Mouse (Mus musculus) midbrain, embryonic 14.5 days (tissue): ENCODE data around the gene 1700016H13Rik. TPM values are rescaled to one million over a fixed set of nuclear protein-coding genes. Genes with fewer than 3 reads are reported as not detected.

Experiments
- ATAC-seq: fragments of 200-750 bp; cut with Nextera tagmentation; 2 replicates; pipeline ENCODE4 v1.8.0; 2017; ENCODE audit warnings: moderate number of reproducible peaks, moderate library complexity; ENCODE audit not compliant: low FRiP score, low TSS enrichment
- DNase-seq: peaks from one replicate; pipeline ENCODE4 v3.0.0-alpha.2; 2015
- H3K27ac ChIP-seq: fragments of 300-500 bp; sonication (generic); replicated peaks from 2 replicates; pipeline ENCODE4 v1.5.1; 2014; ENCODE audit warnings: mild to moderate bottlenecking, low read depth, low read length, moderate library complexity
- H3K27me3 ChIP-seq: fragments of 300-500 bp; sonication (generic); 2 replicates; pipeline ENCODE4 v1.6.1; 2014; ENCODE audit warnings: low read length, control low read depth, mixed read lengths; ENCODE audit not compliant: control insufficient read depth, insufficient read depth
- H3K36me3 ChIP-seq: fragments of 300-500 bp; sonication (generic); 2 replicates; pipeline ENCODE4 v1.6.1; 2014; ENCODE audit warnings: low read length, control low read depth; ENCODE audit not compliant: control insufficient read depth, insufficient read depth
- H3K4me1 ChIP-seq: fragments of 300-500 bp; sonication (generic); 2 replicates; pipeline ENCODE4 v1.6.1; 2014; ENCODE audit warnings: mild to moderate bottlenecking, antibody characterized with exemption, low read length, control low read depth; ENCODE audit not compliant: control insufficient read depth, insufficient read depth
- H3K4me2 ChIP-seq: fragments of 300-500 bp; sonication (generic); 2 replicates; pipeline ENCODE4 v1.6.1; 2014; ENCODE audit warnings: mild to moderate bottlenecking, low read length, moderate library complexity
- H3K4me3 ChIP-seq: fragments of 300-500 bp; sonication (generic); replicated peaks from 2 replicates; pipeline ENCODE4 v1.5.1; 2014; ENCODE audit warnings: low read depth, low read length
- H3K9ac ChIP-seq: fragments of 300-500 bp; sonication (generic); replicated peaks from 2 replicates; pipeline ENCODE4 v1.6.1; 2014; ENCODE audit warnings: mild to moderate bottlenecking, low read length, moderate library complexity
- H3K9me3 ChIP-seq: fragments of 300-500 bp; sonication (generic); 2 replicates; pipeline ENCODE4 v1.6.1; 2016; ENCODE audit warnings: low read length, control low read depth, mixed read lengths; ENCODE audit not compliant: control insufficient read depth
- WGBS: fragments of 180-500 bp; shearing (Covaris S2); extraction: QIAGEN DNeasy Blood & Tissue Kit; methylation state at CpG from one replicate; pipeline ENCODE4 v1.1.7; 2014; 5-methylcytosine and 5-hydroxymethylcytosine counted together
- polyA plus RNA-seq: library from polyadenylated mRNA; unstranded; fragments of >200 nt; fragmentation: Nextera tagmentation; extraction: Ambion mirVana; gene quantifications from 2 replicates; pipeline ENCODE4 v1.2.1, GENCODE M21; 2014

1700016H13Rik gene
- polyA plus RNA-seq, 1 experiment from 2014 or later = 0.29 TPM

DNA sequence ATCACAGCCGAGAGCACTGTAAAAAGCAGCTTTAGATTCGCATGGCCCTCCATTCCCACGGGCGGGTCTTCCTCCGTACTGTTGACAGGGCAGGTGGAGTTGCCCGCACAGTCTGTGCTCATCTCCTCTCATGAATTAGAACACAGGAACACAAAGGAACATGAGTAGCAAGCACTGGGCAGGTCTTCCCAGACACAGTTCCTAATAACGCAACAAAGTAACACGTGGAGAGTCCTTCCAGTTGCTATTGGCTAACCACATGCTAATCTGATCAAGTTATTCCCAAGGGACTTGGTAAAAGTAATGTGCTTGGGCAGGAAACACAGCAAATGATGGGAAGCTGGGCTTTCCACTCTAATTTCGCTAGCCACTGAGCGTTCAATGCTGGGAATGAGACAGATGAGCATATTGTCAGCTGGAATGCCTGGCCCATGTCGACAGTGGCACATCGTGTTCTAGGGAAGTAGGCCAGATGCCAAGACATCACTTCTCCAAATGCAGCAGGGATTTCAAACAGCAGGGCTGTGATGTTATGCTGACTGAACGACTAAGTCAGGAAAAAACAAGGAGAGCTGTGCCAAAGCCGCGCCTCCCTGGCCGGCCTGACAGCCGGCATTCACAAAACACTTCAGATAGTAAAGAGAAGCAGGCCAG is 26.6 kb downstream of the 1700016H13Rik start, which contains the start of gene Slc10a6:
Slc10a6 (minus strand) TSS at position 293 of the 654 bp plus-strand sequence.
- no peak within 1 kb of the TSS for H3K4me2 ChIP-seq
- no peaks in the 10 kb centered on the region for H3K27me3 ChIP-seq
- DNase-seq (peak; percentile 68), ATAC-seq (no peak)
- H3K4me3 ChIP-seq = no peak within 1 kb of the TSS
- H3K9me3 ChIP-seq = no peaks in the 10 kb centered on the region
- WGBS = 69% methylated on average over 17 of the region's 17 CpGs
- no peaks in the 10 kb centered on the region for H3K36me3 ChIP-seq
- H3K27ac ChIP-seq = no peak within 1 kb of the TSS
- no peaks in the 10 kb centered on the region for H3K4me1 ChIP-seq
- no peak within 1 kb of the TSS for H3K9ac ChIP-seq

DNA sequence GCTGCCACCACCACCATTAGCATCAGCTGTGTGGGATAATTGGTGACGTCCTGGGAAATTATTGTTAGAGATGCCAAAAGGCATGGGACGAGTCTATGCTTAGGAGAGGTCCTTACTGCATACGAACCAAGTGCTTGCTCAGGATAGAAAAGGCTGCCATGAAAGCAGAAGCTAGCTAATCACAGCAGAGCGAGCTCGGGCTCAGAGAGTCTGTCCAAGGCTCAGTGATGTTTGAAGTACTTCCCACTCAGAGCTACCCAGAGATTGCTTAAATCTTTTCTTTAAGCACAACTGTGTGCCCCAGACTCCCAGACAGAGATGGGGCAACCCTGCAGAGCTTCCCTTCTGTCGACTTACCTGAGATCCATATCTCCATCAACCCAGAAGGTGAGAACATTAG is 27.3 kb downstream of the 1700016H13Rik start:
- no peaks in the 10 kb centered on the region for H3K27me3 ChIP-seq
- no peaks in the 10 kb centered on the region for H3K9me3 ChIP-seq
- H3K4me1 ChIP-seq = no peaks in the 10 kb centered on the region
- no peak overlapping the region for H3K4me3 ChIP-seq
- no peak overlapping the region for H3K4me2 ChIP-seq
- H3K9ac ChIP-seq = no peak overlapping the region
- DNase-seq = no peak
- ATAC-seq = no peak
- 84% methylated on average over 6 of the region's 6 CpGs for WGBS
- no peaks in the 10 kb centered on the region for H3K36me3 ChIP-seq
- no peak overlapping the region for H3K27ac ChIP-seq

DNA sequence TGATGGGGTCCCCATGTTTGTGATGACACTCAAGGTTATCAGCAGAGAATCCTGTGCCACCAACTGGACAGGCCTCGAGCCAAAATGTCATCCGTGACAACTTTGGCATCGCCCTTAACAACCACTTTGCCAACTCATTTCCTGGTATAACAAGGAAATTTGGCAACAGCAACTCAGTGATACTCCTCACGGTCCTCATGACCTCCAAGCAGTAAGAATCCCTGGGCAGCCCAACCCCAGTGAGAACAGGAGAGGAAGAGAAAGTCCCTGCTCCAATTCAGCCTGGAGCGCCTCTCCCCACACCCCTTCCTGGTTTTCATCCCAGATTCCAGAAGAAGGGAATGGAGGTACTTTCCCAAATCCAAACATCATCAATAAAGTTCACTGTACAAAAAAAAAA is 31.0 kb downstream of the 1700016H13Rik start:
- no peak for DNase-seq
- Histone ChIP-seq H3K27me3 (no peaks in the 10 kb centered on the region), H3K9me3 (no peaks in the 10 kb centered on the region), H3K4me3 (no peak overlapping the region), H3K9ac (no peak overlapping the region), H3K4me2 (no peak overlapping the region), H3K4me1 (no peaks in the 10 kb centered on the region), H3K27ac (no peak overlapping the region), H3K36me3 (no peaks in the 10 kb centered on the region)
- ATAC-seq = no peak
- 95% methylated on average over 5 of the region's 5 CpGs for WGBS

DNA sequence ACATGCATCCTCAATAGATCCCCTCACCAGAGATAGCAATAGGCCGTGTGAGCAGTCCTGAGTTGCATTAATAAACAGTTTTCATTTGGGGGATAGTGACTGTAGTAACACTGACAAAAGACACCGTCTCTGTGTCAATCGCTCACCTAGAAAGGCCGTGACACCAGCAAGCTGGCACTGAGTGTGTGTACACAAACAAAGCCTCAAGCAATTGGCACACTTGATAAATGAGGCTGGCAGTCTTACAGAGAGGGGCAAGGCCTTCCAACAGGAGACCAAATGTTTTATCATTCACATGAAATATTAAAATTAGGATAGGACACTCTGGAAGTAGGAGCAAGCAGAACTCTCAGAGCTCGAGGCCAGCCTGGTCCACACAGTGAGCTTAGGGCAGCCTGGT is 33.5 kb downstream of the 1700016H13Rik start:
- ATAC-seq = no peak

DNA sequence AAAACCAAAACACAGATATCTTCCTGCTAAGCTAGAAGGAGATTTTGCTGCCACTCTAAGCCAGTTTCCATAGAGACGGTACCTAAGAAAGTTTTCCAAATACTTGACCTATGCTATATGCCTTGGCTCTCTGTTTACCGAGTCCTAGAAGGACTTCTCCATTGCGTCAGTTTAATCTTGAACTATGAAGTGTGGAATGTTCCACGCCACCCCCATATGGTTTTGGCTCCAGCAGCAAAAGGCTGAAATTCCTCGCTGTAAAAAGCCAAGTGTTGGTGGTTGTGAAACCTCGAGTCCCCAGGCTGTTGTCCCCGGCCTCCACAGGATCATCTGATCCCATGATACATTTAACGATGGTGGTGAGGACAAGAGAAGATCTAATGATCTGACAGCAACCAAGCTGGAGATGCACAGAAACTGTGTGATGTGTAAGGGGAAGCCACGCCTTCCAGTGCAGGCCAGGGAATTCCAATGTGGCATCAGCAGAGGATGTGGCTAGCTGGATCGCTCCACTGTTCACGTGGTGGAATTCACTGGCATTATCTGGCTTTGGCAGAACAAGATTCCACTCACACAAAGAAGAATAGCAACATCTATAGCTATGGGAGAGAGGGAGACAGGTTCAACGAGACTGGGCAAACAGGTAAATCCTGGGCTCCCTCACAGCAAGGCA is 35.4 kb downstream of the 1700016H13Rik start:
- H3K27me3 ChIP-seq = no peaks in the 10 kb centered on the region
- no peak overlapping the region for H3K9ac ChIP-seq
- 84% methylated on average over 12 of the region's 12 CpGs for WGBS
- no peak for DNase-seq
- no peaks in the 10 kb centered on the region for H3K36me3 ChIP-seq
- no peak for ATAC-seq
- H3K4me2 ChIP-seq = no peak overlapping the region
- no peaks in the 10 kb centered on the region for H3K4me1 ChIP-seq
- H3K9me3 ChIP-seq = no peaks in the 10 kb centered on the region
- H3K4me3 ChIP-seq = no peak overlapping the region
- H3K27ac ChIP-seq = no peak overlapping the region

More for the DNA sequence above, 33.5 kb downstream of the 1700016H13Rik start:
- H3K9me3 ChIP-seq = no peaks in the 10 kb centered on the region
- no peaks in the 10 kb centered on the region for H3K4me1 ChIP-seq
- WGBS = 82% methylated on average over 5 of the region's 5 CpGs
- H3K27me3 ChIP-seq = no peaks in the 10 kb centered on the region
- H3K4me3 ChIP-seq = no peak overlapping the region
- no peak overlapping the region for H3K4me2 ChIP-seq
- H3K27ac ChIP-seq = no peak overlapping the region
- no peaks in the 10 kb centered on the region for H3K36me3 ChIP-seq
- H3K9ac ChIP-seq = no peak overlapping the region
- DNase-seq = no peak

DNA sequence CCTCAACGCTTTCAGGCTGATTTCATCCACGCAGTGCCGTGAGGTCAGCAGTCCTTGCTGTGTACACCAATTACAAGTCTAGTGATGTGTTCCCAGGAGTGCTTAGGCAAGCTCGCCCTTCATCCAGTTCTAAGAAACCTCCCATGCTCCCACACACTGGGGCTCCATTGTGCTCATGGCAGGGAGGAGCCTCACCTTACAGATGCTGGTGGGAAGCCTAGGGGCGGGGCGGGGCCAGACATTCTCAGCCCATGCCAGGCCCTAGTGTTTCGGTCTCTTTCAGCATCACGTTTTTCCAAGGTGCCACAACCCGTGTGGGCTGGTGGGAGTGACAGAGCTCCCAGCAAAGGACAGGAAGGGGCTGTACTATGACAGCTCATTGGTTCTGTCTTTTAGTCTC is 38.6 kb downstream of the 1700016H13Rik start:
- no peak for ATAC-seq
- Histone ChIP-seq H3K4me1 (no peaks in the 10 kb centered on the region), H3K9ac (no peak overlapping the region), H3K36me3 (no peaks in the 10 kb centered on the region), H3K27me3 (no peaks in the 10 kb centered on the region), H3K4me2 (no peak overlapping the region), H3K27ac (no peak overlapping the region), H3K9me3 (no peaks in the 10 kb centered on the region), H3K4me3 (no peak overlapping the region)
- WGBS = 65% methylated on average over 9 of the region's 9 CpGs
- no peak for DNase-seq

DNA sequence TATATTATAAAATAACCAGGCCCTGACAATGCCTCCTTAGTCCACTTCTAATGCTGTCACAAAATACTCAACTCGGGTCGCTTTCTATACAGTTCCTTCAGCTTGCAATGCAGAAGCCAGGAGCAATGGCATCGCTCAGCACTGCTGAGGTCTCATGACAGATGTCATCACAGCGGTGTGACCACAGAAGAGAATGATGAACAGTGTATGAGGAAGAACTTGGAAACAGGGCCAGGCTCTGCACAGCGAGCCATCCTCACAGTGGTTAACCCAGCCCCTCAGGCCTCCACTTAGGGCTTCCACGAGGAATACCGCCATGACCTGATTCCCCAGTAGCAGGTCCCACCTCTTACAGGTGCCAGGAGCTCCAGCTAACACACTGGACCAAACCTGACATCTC is 41.5 kb downstream of the 1700016H13Rik start:
- Histone ChIP-seq H3K27me3 (no peaks in the 10 kb centered on the region), H3K9ac (no peak overlapping the region), H3K4me1 (no peaks in the 10 kb centered on the region), H3K4me3 (no peak overlapping the region), H3K9me3 (no peaks in the 10 kb centered on the region), H3K36me3 (no peaks in the 10 kb centered on the region), H3K4me2 (no peak overlapping the region), H3K27ac (no peak overlapping the region)
- no peak for DNase-seq
- ATAC-seq = no peak
- 92% methylated on average over 7 of the region's 7 CpGs for WGBS

DNA sequence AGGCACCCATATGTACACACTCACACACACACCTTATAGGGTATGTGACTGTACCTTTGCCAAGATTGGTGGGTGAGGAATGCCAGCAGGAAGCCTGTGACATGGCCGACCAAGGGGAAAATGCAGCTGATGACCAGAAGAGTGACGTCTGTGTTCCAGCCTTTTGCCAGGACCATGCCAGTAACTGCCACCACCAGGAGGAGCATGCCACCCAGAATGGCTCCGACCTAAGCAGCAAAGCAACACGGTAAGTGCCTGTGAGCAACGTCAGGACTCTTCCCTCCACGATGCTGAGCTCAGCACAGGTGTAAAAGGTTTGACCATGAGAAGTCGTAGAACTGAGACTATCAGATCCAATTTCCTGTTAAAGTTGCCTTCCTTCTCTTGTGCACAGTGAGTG is 43.5 kb downstream of the 1700016H13Rik start:
- Histone ChIP-seq H3K36me3 (no peaks in the 10 kb centered on the region), H3K27me3 (no peaks in the 10 kb centered on the region), H3K9me3 (no peaks in the 10 kb centered on the region), H3K9ac (no peak overlapping the region), H3K4me2 (no peak overlapping the region), H3K4me3 (no peak overlapping the region), H3K4me1 (no peaks in the 10 kb centered on the region), H3K27ac (no peak overlapping the region)
- DNase-seq (no peak), ATAC-seq (no peak)
- WGBS = 83% methylated on average over 7 of the region's 7 CpGs

DNA sequence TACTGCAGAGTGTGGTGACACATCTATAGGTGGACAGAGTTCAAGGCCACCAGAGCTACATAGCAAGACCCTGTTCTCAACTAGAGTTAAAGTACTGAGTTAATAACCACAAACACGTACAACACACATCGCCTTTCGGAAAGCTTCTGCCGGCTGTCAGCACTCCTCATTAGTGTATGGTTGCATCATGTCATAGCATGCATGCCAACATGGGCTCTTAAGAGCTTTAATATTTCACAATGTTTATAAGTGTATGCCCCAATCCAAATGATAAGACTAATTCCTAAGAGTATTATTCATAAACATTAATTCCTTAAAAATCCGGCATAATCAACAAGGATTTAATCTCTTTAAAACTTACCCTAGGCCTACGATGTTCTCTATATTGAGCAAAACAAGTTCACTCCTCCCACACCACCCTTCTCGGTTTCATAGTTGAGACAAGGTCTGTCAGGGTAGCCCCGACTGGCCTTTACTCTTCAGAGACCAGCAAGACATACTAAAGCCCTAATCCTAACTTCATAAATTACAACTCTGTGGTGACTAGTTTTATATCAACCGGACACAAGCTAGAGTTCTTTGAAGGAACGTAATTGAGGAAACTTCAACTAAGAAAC is 44.8 kb downstream of the 1700016H13Rik start:
- no peaks in the 10 kb centered on the region for H3K4me1 ChIP-seq
- no peak overlapping the region for H3K9ac ChIP-seq
- H3K27ac ChIP-seq = no peak overlapping the region
- H3K36me3 ChIP-seq = no peaks in the 10 kb centered on the region
- ATAC-seq (no peak), DNase-seq (no peak)
- WGBS = 92% methylated on average over 10 of the region's 10 CpGs
- no peak overlapping the region for H3K4me3 ChIP-seq
- no peak overlapping the region for H3K4me2 ChIP-seq
- H3K27me3 ChIP-seq = no peaks in the 10 kb centered on the region
- no peaks in the 10 kb centered on the region for H3K9me3 ChIP-seq
